Mouse (Mus musculus): ENCODE results near the gene Lfng. TPM values are rescaled to one million over a fixed set of nuclear protein-coding genes. Genes with fewer than 3 reads are reported as not detected.

The Lfng gene
- total and polyA plus RNA-seq, 3 experiments, result not detected

GRCm38 (mm10) chr5:140637058-140637410, 29.9 kb downstream of the Lfng start:
- no peaks in the 10 kb centered on the region for H3K27me3 ChIP-seq (replicated peaks)
- H3K4me3 ChIP-seq (replicated peaks in 1 of 3; ENCODE audit: low read depth in 2 of 3, low read length in 2 of 3, poor library complexity in 1 of 3), result no peak overlapping the region
- dilution Hi-C loops (cut with MboI; ENCODE audit: extremely low pct_ligation_motif_present, extremely low pct_unique_long_range_greater_than_20kb, low sequenced_read_pairs), result no loop called here
- H3K36me3 ChIP-seq (replicated peaks in 1 of 2; ENCODE audit: control insufficient read depth in 1 of 2, insufficient read depth in 1 of 2, low read length in 1 of 2), result peaks cover 0 to 14% of the 10 kb centered on the region in 2 experiments
- no peaks in the 10 kb centered on the region for H3K9me3 ChIP-seq (replicated peaks; ENCODE audit: low read length)
- in situ Hi-C loops (cut with MboI; ENCODE audit: low pct_ligation_motif_present, low pct_unique_long_range_greater_than_20kb, low sequenced_read_pairs), result no loop called here
- no peaks in the 10 kb centered on the region for H3K79me2 ChIP-seq (replicated peaks; ENCODE audit: control insufficient read depth, extremely low read depth, insufficient read depth, poor library complexity, severe bottlenecking)
- no peak overlapping the region for H3K9ac ChIP-seq (ENCODE audit: insufficient read depth, low read depth)
- no peak overlapping the region for H3K4me2 ChIP-seq (ENCODE audit: insufficient read depth, low read depth, poor library complexity, severe bottlenecking)
- peaks cover 5 to 39% of the 10 kb centered on the region in 2 experiments for H3K4me1 ChIP-seq (ENCODE audit: control insufficient read depth in 1 of 2, insufficient read depth in 2 of 2)
- H3K27ac ChIP-seq (ENCODE audit: insufficient read depth, low read depth), result no peak overlapping the region
- TF ChIP-seq ZNF384 (IDR thresholded peaks at IDR 0.05; ENCODE audit: low read depth, low read length) (no peak), MAFK (IDR thresholded peaks at IDR 0.05; ENCODE audit: insufficient replicate concordance, low read length) (no peak), CTCF (conservative IDR thresholded peaks at IDR 0.05 in 1 of 2, IDR thresholded peaks at IDR 0.05 in 1 of 2; ENCODE audit: low read depth in 2 of 2, low read length in 2 of 2) (no peak), RCOR1 (conservative IDR thresholded peaks at IDR 0.05; ENCODE audit: low read depth, low read length) (no peak), HCFC1 (IDR thresholded peaks at IDR 0.05; ENCODE audit: low read depth, low read length) (no peak), ETS1 (conservative IDR thresholded peaks at IDR 0.05; ENCODE audit: low read depth, low read length) (no peak), CHD1 (IDR thresholded peaks at IDR 0.05; ENCODE audit: low read depth, low read length) (no peak), MAZ (IDR thresholded peaks at IDR 0.05; ENCODE audit: low read depth, low read length) (no peak), RAD21 (IDR thresholded peaks at IDR 0.05; ENCODE audit: low read depth, low read length) (no peak), USF2 (conservative IDR thresholded peaks at IDR 0.05; ENCODE audit: low read depth, low read length) (no peak), ZC3H11A (IDR thresholded peaks at IDR 0.05; ENCODE audit: low read depth, low read length) (no peak), POLR2AphosphoS2 (IDR thresholded peaks at IDR 0.05; ENCODE audit: low read depth, low read length) (no peak), GABPA (IDR thresholded peaks at IDR 0.05; ENCODE audit: insufficient replicate concordance, low read depth, low read length) (no peak), CHD2 (IDR thresholded peaks at IDR 0.05; ENCODE audit: low read length) (no peak), NELFE (IDR thresholded peaks at IDR 0.05; ENCODE audit: low read depth, low read length) (no peak), E2F4 (IDR thresholded peaks at IDR 0.05; ENCODE audit: insufficient replicate concordance, low read depth, low read length) (no peak), TBP (conservative IDR thresholded peaks at IDR 0.05; ENCODE audit: low read depth, low read length) (no peak)
- no peak for DNase-seq (ENCODE audit: extremely low read depth)

GRCm38 (mm10) chr5:140637989-140638388, 30.9 kb downstream of the Lfng start:
- Histone ChIP-seq H3K4me3 (replicated peaks in 1 of 3; ENCODE audit: low read depth in 2 of 3, low read length in 2 of 3, poor library complexity in 1 of 3) (no peak overlapping the region), H3K4me1 (ENCODE audit: control insufficient read depth in 1 of 2, insufficient read depth in 2 of 2) (peaks cover 10 to 37% of the 10 kb centered on the region in 2 experiments), H3K27ac (ENCODE audit: insufficient read depth, low read depth) (no peak overlapping the region), H3K79me2 (replicated peaks; ENCODE audit: control insufficient read depth, extremely low read depth, insufficient read depth, poor library complexity, severe bottlenecking) (no peaks in the 10 kb centered on the region), H3K9ac (ENCODE audit: insufficient read depth, low read depth) (no peak overlapping the region), H3K27me3 (replicated peaks) (no peaks in the 10 kb centered on the region), H3K9me3 (replicated peaks; ENCODE audit: low read length) (no peaks in the 10 kb centered on the region), H3K4me2 (ENCODE audit: insufficient read depth, low read depth, poor library complexity, severe bottlenecking) (no peak overlapping the region), H3K36me3 (replicated peaks in 1 of 2; ENCODE audit: control insufficient read depth in 1 of 2, insufficient read depth in 1 of 2, low read length in 1 of 2) (peaks cover 0 to 11% of the 10 kb centered on the region in 2 experiments)
- DNase-seq (ENCODE audit: extremely low read depth), result no peak
- in situ Hi-C loops (cut with MboI; ENCODE audit: low pct_ligation_motif_present, low pct_unique_long_range_greater_than_20kb, low sequenced_read_pairs) (no loop called here), dilution Hi-C loops (cut with MboI; ENCODE audit: extremely low pct_ligation_motif_present, extremely low pct_unique_long_range_greater_than_20kb, low sequenced_read_pairs) (no loop called here)
- TF ChIP-seq PAX5 (IDR thresholded peaks at IDR 0.05; ENCODE audit: low read length) (no peak), ELF1 (IDR thresholded peaks at IDR 0.05; ENCODE audit: low read depth, low read length) (no peak), MAFK (IDR thresholded peaks at IDR 0.05; ENCODE audit: insufficient replicate concordance, low read length) (no peak), CHD1 (IDR thresholded peaks at IDR 0.05; ENCODE audit: low read depth, low read length) (no peak), RAD21 (IDR thresholded peaks at IDR 0.05; ENCODE audit: low read depth, low read length) (no peak), ZKSCAN1 (IDR thresholded peaks at IDR 0.05; ENCODE audit: borderline replicate concordance, low read depth, low read length) (no peak), ZC3H11A (IDR thresholded peaks at IDR 0.05; ENCODE audit: low read depth, low read length) (no peak), CHD2 (IDR thresholded peaks at IDR 0.05; ENCODE audit: low read length) (no peak)

Data from CH12.LX (cell line).